Mouse (Mus musculus): ENCODE results near the gene Ksr1. TPM values are rescaled to one million over a fixed set of nuclear protein-coding genes. Genes with fewer than 3 reads are reported as not detected.

The Ksr1 gene
- total RNA-seq, 2 experiments from 2014 or later, result 94.1 to 106 TPM

DNA sequence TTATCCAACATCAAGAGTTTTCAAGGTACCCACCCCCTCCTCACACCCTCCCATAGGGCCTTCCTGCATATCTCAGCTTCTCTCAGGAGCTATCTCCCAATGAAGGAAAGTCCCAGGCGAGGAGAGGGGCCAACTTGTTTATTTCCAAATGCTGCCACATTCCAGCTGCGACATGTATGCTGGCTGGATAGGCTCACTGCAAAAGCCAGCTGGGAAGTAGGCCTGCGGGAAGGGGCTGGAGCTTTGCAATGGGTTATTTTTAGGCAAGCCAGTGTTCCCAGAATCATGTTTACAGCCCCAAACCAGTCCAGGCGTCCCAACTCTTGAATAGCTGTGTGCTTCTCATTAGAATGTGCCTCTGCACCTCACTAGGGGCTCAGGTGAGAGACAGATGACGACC, 51.5 kb downstream of the Ksr1 start:
- DNase-seq (ENCODE audit: low spot score in 2 of 2), result no peak

DNA sequence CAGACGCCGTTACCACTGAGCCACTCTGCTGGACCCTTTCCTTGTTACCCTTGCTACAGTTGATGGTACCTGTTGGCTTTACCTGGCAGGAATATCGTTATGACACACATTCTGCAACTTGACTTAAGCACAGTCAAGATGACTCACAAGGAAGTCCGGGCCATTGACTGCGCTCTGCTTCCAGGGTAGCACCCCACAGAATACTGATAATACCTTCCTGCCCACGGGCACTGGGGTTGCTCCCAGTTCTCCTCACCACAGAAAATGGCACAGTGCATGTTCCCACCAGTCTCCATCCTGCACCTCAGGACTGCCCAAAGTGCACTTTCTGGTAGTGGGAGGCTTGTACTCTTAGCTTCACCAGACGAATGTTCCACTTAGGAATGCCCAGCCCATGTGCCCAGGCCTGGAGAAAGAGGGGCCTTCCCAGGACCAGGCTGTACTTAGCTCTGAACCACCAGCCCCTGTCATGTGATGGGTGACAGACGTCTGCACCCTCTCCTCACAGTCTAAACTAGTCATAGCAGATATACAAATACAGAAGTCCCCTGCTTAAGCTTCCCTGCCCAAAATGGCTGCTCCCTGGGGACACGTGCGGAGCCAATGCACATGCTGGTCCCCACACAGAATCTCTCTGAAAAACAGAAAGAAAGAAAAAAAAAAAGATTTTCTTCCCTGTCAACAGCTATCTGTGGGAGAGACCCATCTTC, 52.1 kb downstream of the Ksr1 start:
- DNase-seq (ENCODE audit: low spot score in 2 of 2), result no peak

DNA sequence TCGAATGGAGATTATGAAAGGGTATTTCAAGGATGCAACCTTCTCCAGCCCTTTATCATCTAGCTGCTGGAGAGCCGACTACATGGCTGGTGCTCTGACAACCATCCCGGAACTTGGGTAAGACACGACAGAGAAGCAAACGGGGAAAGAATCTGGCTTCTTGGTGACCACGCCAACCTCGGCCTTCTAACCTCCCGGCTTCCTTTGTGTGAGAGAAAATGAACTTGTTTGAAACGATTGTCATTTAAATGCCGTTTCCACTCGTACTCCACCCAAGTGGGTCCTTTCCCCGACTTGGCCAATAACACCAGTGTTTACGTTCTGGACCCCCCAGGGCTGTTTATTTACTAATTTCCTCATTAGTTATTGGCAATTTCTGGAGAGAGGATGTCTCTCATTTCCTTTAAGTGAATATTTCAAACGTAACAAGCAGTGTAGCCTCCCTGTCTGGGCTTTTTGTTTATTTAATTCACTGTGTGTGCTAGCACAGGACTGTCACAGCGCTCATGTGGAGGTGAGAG, 52.8 kb downstream of the Ksr1 start:
- DNase-seq (ENCODE audit: low spot score in 2 of 2), result no peak

DNA sequence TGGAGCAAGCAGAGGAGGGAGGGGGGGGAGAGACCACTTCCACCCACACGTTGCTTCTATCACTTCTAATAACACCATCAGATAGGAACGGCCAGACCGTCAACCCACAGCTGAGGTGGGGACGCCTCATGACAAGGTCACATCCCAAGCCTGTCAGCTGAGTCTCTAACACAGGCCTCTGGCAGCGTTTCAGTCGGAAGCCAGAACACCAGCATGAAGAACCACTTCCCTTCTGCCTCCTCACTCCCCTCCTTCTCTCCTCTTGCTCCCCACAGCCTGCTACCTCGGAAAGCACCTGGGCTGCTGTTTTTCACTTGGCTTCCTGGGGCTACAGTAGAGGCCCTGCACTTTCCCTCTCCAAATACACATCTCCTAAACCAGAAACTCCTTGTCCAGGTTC, 53.4 kb downstream of the Ksr1 start:
- no peak for DNase-seq (ENCODE audit: low spot score in 2 of 2)

DNA sequence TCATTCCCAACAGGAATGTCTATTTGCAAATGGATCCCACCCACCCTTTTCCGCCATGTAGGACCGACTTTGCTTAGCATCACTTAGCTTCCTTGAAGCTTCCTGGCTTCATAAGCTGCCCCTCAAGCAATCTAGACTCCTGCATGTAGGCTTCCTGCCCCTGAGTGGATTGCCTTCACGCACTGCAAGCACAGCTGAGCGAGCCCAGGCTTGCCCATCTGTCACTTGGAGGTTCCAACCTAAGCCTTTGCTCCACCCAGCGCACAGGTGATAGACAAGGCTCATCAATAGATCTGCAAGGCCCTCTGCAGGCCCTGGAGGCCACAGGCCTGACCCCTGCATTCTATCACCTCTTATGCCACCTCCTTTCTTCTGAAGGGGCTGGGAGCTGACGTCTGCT, 54.0 kb downstream of the Ksr1 start:
- no peak for DNase-seq (ENCODE audit: low spot score in 2 of 2)

DNA sequence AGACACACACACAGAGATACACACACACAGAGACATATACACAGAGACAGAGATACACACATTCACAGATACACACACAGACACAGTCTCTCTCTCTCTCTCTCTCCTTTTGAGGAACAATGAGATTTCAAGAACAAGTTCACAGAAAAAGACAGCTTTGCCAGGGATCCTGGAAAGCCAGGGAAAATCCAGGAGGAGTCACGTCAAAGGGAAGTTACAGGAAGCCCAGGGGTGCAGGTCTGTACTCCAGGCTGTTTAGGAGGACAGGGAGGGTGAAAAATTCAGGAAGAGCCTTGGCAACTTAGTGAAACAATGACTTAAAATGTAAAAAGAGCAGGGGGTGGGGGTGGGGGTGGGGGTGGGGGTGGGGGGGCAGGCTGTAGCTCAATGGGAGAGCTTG, 56.5 kb downstream of the Ksr1 start:
- no peak for DNase-seq (ENCODE audit: low spot score in 2 of 2)

DNA sequence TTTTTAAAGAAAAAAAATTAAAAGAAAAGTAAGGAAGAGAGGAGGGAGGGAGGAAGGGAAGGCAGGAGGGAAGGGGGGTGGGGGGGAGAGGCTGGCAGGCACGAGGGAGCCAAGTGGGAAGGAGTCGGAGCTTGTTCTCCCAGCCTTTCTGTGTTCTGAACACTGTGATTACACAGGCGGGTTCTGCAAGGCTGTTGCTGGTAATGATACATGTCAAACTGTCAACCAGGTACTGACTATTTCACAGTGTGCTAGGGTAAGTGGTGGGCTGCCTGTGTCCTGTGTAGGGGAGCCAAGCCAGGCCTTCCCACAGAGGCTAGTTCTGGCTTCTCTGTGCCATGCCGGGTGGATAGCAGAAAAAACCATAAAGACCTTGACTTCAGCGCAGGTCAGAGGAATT, 57.2 kb downstream of the Ksr1 start:
- DNase-seq (ENCODE audit: low spot score in 2 of 2), result no peak

DNA sequence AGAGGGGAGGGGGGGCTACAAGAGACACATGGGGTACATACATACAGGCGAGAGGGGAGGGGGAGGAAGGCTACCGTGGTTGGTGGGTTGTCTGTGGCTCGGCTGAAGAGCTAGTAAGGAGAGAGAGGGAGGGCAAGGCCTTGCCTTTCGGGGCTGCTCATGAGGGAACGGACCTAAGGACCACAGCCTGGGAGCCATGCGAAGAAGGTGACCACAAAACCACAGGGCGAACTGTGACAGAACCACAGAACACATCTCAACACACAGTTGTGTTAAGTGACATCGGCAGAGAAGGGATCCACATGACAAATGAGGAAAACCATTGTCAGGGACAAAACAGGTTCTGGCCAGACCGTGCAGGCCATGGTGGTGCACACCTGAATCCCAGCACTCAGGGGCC, 57.9 kb downstream of the Ksr1 start:
- no peak for DNase-seq (ENCODE audit: low spot score in 2 of 2)

DNA sequence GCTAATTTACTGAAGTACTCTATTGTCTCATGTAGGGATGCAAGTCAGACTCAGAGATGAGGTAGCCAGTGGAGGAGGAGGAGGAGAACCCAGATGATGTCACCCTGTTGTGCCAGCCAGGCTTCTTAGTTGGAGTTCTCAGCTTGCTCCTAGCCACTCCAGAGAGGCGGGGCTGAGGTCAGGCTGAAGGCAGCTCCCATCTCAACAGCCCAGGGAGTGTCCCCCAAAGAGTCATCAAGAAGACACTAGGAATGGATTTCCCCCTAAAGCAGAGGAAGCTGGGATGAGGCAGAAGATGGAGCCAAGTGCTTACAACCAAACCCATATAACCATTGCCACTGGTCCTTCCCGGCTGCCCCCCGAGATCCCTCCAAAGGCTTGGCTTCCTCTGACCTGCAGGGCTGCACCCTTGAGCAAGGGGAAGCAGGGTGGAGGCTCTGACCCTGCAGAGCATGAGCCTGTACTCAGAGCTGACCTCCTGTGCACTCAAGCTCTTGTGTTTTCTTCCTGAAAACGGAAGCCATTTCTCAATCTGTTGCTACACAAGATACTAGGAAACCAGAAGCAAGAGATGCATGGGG, 58.4 kb downstream of the Ksr1 start:
- DNase-seq (ENCODE audit: low spot score in 2 of 2), result no peak

DNA sequence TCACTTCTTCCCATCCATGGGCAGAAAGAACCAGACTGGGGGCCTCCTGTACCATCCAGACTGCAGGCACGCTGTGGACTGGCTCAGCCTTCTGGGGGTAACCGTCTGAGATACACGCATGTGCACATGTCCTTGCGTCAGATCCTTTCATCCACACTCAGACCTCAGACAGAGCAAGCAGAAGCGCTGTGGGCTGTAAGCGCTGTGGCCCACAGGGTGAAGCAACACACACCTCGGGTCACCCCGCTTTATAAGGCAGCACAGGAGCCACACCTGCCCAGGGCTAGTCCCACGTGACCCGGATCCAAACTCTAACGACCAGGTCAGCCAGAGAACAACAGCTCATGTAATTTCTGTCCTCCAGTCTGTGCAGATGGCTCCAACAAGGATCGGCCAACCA, 59.4 kb downstream of the Ksr1 start:
- DNase-seq (ENCODE audit: low spot score in 2 of 2), result no peak

DNA sequence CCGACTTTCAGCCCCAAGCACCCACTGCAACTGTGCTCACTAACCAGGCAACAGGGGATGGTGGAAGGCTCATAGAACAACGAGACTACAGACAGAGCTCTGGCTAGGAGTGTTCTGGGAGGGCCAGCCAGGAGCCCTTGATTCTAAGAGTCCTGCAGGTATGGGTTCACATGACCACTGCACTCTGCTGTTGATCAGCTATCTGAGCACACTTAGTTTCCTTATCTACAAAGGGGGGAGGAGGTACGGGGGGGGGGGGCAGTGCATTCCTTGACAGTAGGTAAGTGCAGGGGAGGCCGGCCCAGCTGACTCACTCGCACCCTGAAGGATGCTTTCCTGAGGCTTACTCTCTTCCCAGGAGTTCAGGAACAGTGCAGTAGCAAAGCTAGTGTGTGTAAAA, 61.1 kb downstream of the Ksr1 start:
- DNase-seq (ENCODE audit: low spot score in 2 of 2), result no peak

DNA sequence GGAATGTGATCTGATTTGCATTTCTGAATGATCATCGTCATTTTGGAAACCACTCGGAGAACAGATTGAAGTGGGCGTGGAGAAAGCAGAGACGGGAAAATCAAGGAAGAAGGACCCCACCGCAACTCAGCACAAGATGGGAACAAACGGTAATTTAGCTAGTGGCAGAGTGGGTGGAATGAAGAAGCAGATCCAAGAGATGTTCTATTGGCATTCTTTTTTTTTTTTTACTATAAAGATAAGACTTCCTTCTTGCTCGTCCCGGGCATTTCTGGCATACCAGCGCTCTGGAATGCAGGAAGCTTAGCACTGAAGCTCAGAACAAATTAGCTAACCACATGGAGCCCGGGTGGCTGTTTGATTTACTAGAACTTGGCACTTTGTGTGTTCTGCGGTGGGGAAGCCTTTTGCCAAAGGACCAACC, 63.2 kb downstream of the Ksr1 start:
- peak in 1 of 2 experiments; percentile 37 for DNase-seq (ENCODE audit: low spot score in 2 of 2)

DNA sequence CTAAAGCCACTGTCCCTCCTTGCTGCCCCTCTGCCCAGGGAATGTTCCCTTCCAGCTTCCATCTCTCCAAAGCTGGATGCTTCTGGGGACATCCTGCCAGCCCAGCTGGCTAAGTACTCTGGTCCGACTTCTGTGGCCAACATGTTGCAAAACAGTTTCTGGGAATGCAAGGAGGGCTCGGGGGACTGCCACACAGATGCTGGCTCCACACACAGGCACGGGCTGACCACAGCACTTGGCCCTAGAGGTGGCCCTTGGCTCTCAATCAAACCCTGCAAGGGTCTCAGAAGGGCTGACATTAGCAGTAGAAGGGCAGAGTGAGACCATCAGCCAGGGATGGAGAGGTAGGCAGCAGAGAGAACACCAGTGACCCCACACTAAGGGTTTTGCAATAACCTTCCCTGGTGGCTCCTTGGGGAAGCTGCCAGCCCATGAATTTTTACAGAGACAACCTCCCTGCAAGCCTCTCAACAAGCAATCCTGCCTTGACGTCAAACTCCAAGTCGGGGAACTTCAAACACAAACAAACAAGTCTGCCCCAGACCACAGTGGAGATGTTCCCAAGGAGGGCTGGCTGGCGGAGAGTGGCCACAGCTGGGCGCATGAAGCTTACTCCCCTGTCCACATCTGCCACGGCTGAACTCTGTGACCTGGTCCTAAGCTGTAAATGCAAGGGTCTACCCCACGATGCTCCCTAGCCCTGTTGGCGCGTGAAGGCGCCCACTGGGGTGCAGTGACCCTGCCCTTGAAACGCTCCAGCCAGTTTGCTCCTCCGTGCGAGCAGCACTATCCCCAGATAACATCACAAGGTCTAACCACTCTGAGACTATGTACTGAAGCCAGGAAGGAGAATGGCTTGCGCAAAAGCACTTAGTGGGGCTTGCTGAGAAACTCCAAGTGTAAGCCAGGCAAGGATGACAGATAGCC, 65.0 kb downstream of the Ksr1 start:
- DNase-seq (ENCODE audit: low spot score in 2 of 2), result no peak

DNA sequence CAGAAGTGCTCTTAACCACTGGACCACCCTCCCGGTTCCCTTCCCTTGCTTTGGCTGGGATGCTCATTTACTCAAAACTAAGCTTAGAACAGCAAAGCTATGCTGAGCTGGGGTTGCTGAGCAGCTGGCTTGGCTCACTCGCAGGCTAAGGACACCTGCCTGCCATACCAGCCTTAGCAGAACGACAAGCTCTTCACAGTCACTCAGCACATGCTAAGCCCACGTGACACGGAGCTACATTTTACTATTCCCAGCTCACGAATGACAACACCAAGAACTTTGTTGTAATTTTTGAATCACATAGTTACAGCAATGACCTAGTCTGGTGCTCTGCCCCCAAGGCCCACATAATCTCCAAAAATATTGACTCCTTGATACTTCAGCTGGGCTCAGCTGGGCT, 66.1 kb downstream of the Ksr1 start:
- DNase-seq (ENCODE audit: low spot score in 2 of 2), result no peak

DNA sequence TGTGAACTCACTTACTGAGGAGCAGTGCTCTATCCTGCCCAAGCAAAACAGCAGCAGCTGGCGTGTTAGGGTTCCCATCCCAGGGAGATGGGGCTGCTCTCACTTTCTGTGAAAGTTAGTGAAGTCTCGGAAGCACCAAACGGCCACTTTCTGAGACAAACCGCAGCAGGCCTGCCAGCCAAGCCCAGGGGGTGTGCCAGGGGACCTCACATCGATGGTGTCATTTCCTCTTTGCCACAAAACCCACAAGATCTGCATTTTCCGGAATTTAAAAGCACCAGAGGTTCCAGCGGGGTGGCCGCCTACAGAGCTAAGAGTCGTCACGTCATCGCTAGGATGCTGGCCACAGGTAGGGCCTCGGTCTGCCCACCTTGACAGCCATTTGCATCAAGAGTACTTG, 69.7 kb downstream of the Ksr1 start:
- DNase-seq (ENCODE audit: low spot score in 2 of 2), result no peak

DNA sequence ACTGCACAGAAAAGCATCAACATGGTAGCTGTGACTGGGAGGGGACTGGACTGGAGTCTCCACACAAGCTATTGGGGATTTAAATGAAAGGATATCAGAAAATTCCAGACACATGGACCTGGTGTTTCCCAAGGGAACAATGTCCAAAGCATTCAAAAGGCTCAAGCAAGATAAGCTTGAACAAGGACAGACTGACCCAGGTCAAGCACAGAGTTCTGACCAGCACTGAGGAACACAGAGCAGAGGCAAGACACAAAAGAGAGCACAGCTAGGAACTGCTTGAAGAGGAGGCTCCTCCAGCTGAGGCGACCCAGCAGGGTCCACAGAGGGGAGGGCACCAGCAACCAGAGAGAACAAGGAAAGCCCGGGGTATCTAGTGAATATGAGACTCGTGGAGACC, 71.2 kb downstream of the Ksr1 start:
- DNase-seq (ENCODE audit: low spot score in 2 of 2), result no peak

DNA sequence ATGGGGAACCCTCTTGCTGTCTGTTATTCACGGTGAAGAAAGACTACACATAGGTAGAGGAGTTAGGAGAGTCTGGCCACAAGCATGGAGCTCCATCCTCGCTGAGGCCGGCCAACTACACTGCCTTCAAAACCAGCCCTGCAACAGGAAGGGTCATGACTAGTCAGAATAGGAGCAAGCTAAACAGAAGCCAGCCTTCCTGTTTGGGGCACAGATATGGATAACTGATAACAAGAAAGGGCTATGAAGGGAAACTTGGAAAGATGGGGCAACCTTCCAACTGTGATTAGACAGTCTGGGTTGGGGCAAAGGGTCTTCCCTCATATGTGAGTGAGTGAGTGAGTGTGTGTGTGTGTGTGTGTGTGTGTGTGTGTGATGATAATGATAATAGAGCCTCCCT, 71.6 kb downstream of the Ksr1 start:
- DNase-seq (ENCODE audit: low spot score in 2 of 2), result no peak

DNA sequence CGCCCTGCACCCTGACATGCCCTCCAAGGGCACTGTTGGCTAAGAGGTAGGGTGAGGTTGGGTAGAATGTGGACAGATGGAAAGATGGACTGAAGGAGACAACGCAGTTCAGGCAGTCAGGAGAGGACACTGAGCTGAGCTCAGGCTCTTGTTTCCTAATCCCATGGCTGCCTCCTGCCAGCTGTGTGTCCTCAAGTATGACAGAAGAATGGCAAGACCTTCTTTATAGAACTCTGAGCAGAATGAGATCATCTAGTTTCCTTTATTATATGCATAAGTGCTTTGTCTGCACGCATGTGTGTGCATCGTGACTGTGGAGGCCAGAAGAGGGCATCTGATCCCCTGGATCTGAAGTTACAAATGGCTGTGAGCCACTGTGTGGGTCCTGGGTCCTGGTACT, 72.6 kb downstream of the Ksr1 start:
- DNase-seq (ENCODE audit: low spot score in 2 of 2), result no peak

DNA sequence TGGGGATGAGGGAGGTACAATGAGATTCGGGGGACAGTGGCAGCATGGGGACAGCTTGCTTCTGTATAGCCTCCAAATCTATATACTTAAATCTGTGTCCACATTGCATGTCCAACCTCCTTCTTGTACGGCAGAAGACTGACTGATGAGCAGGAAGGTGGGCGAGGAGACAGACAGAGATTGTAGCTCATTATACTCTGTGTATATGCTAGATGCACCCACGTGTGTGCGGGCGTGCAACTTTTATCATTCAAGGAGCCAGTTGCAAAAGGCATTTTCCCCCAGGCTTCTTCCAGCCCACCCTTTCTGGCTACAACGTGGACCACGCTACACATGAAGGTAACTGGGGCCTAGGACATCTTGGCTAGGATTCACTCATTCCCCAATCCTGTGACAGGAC, 74.1 kb downstream of the Ksr1 start:
- no peak for DNase-seq (ENCODE audit: low spot score in 2 of 2)

DNA sequence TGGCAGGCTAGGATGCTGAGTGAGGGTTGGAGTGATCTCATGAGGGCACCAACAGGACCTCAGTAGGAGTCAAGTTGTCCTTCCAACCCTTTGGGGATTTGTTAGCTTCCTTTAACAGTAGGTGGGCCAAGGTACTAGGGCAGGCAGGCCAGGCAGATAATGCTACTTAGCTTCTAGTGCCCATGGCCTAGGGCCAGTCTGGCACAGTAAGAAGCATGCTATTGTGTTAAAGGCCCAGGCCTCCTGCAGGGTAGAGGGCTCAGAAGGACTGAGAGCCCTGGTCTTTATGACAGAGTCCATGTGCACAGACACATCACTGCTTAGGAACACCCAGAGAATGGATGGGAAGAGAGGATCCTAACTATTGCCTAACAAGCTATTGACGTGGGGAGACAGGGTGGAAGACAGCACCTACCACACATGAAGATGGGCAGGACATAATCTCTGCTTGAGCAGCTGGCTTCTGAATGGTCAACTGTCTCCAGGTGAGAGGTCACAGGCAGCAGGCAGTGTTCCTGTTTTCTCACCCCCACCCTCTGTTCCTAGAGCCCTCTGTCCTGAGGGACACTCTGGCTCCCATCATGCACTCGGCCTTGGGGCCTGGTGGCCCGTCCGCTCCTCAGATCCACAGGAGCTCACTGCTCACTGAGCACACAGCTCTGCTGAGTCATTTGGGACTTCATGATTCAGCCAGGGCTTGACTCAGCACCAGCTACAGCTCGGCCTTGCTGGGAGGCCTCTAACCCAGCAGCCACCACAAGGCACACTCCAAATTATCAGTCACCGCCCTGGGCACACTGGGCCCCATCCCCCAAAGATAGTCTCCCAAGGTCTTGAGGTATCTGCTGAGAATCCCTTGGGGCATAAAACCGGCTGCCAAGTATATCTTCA, 74.9 kb downstream of the Ksr1 start:
- DNase-seq (ENCODE audit: low spot score in 2 of 2), result no peak
